Mouse (Mus musculus): ENCODE measurements at regions not wholly inside any gene's neighbourhood (a gene's known extent, or its start where the extent isn't known, plus 50 kb on each side); places are given as distances from the start of the nearest gene placed in this dataset.

DNA sequence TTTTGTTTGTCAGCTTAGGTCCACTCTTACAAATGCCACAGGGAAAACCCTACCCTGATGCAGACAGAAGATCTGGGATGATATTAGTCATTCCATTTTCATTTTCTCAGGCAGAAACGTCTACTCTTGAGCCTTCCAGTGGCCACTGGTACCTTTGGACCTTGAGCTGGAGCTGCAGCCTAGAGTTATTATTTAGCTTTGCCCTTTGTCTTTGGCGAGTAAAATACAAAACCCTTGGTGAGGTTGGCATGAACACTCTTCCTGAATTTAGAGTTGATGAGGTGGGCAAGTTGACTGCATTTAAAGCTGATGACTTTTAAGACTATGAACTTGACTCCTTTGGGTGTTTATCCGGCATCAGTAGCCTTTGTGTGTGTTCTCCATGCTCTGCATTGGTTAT lies 352.2 kb upstream of the Hnrnpa3 start:
- Histone ChIP-seq H3K4me1 (ENCODE audit: insufficient read depth, low read depth, low read length) (no peaks in the 10 kb centered on the region), H3K9me3 (replicated peaks) (no peaks in the 10 kb centered on the region), H3K36me3 (replicated peaks) (no peaks in the 10 kb centered on the region), H3K4me3 (ENCODE audit: low read depth, low read length) (no peak overlapping the region), H3K27me3 (ENCODE audit: insufficient read depth, low read length) (no peaks in the 10 kb centered on the region)
- DNase-seq (ENCODE audit: low spot score): no peak
- no peak for TF ChIP-seq GATA2 (IDR thresholded peaks at IDR 0.05; ENCODE audit: borderline replicate concordance, low read depth, low read length)
- no peak for TF ChIP-seq TAL1 (conservative IDR thresholded peaks at IDR 0.05; ENCODE audit: low read depth, low read length)
- no peak for TF ChIP-seq POLR2AphosphoS5 (IDR thresholded peaks at IDR 0.05; ENCODE audit: insufficient replicate concordance, low read depth, low read length)
- TF ChIP-seq CTCF (IDR thresholded peaks at IDR 0.05; ENCODE audit: low read depth, low read length): no peak
- TF ChIP-seq GATA1 (IDR thresholded peaks at IDR 0.05; ENCODE audit: borderline replicate concordance, low read length): no peak
- no peak for ATAC-seq (ENCODE audit: extremely low read depth, insufficient number of reproducible peaks, low FRiP score, poor library complexity, severe bottlenecking)

DNA sequence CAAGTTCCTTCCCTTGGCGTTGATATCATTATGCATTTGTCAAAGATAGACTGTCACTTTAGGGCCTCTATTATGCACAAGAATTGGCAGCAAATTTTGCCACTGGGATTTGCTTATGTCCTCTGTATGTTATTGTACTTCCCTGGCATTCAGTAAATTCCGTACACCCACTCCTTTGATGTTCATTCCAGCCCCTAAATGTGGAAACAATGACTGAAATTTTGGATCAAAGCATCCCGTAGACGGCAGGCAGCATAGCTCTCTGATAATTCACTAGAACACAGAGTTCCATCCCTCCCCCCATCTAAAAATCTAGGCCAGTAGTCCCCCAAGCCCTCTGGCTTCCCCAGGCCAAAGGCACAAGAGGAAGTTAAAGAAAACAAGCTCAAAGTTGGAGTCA lies 347.9 kb upstream of the Hnrnpa3 start:
- H3K27me3 ChIP-seq (ENCODE audit: insufficient read depth, low read length): no peaks in the 10 kb centered on the region
- no peaks in the 10 kb centered on the region for H3K9me3 ChIP-seq (replicated peaks)
- no peak overlapping the region for H3K4me3 ChIP-seq (ENCODE audit: low read depth, low read length)
- no peaks in the 10 kb centered on the region for H3K4me1 ChIP-seq (ENCODE audit: insufficient read depth, low read depth, low read length)
- TF ChIP-seq POLR2AphosphoS5 (IDR thresholded peaks at IDR 0.05; ENCODE audit: insufficient replicate concordance, low read depth, low read length): no peak
- TF ChIP-seq GATA1 (IDR thresholded peaks at IDR 0.05; ENCODE audit: borderline replicate concordance, low read length): no peak
- TF ChIP-seq TAL1 (conservative IDR thresholded peaks at IDR 0.05; ENCODE audit: low read depth, low read length): no peak
- no peak for TF ChIP-seq CTCF (IDR thresholded peaks at IDR 0.05; ENCODE audit: low read depth, low read length)
- no peak for TF ChIP-seq GATA2 (IDR thresholded peaks at IDR 0.05; ENCODE audit: borderline replicate concordance, low read depth, low read length)
- H3K36me3 ChIP-seq (replicated peaks): no peaks in the 10 kb centered on the region
- no peak for DNase-seq (ENCODE audit: low spot score)
- no peak for ATAC-seq (ENCODE audit: extremely low read depth, insufficient number of reproducible peaks, low FRiP score, poor library complexity, severe bottlenecking)

DNA sequence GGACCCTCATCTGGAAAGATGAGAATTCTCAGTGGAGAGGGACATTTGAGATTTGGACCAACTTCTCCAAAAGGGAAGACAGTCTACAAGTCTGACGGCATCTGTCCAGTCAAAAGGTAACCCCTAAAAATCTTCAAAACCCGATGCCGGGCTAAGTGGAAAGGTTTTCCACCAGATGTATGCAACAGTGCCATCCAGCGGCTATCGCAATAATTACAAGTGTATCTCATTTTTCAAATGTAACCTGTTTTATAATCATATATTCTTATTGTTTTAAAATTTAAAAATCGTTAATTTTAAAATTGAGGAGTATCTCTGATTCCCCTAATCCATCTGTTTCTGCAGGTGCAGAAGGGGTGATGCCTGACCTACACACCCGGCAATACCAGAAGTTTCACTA lies 346.8 kb upstream of the Hnrnpa3 start:
- TF ChIP-seq CTCF (IDR thresholded peaks at IDR 0.05; ENCODE audit: low read depth, low read length) (0 out of 2 replicates have a peak, but pooled peaks have one; percentile 10), POLR2AphosphoS5 (IDR thresholded peaks at IDR 0.05; ENCODE audit: insufficient replicate concordance, low read depth, low read length) (no peak)
- ATAC-seq (ENCODE audit: extremely low read depth, insufficient number of reproducible peaks, low FRiP score, poor library complexity, severe bottlenecking) (no peak), DNase-seq (ENCODE audit: low spot score) (peak; percentile 4)
- Histone ChIP-seq H3K27me3 (ENCODE audit: insufficient read depth, low read length) (no peaks in the 10 kb centered on the region), H3K4me1 (ENCODE audit: insufficient read depth, low read depth, low read length) (no peaks in the 10 kb centered on the region), H3K36me3 (replicated peaks) (no peaks in the 10 kb centered on the region), H3K4me3 (ENCODE audit: low read depth, low read length) (no peak overlapping the region), H3K9me3 (replicated peaks) (no peaks in the 10 kb centered on the region)

DNA sequence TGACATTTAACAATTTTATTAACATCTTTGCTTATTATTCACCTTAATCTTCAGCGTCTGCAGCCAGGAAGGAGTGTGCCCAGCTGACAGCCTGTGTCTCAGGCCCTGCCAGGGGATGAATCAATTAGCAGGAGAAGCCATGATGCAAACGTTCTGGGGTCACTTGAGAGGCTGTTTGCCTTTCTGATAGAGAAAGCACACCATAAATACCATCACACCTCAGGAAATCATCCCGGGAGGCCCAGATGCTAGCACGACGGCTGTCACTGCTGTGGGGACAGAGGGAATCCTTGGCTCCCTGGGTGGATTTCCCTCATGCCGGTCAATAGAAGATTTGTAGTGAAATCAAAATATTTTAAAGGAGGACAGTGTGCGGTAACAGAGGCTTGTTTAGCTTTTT lies 343.7 kb upstream of the Hnrnpa3 start:
- Histone ChIP-seq H3K4me3 (ENCODE audit: low read depth, low read length) (no peak overlapping the region), H3K36me3 (replicated peaks) (no peaks in the 10 kb centered on the region), H3K27me3 (ENCODE audit: insufficient read depth, low read length) (no peaks in the 10 kb centered on the region), H3K4me1 (ENCODE audit: insufficient read depth, low read depth, low read length) (no peaks in the 10 kb centered on the region), H3K9me3 (replicated peaks) (no peaks in the 10 kb centered on the region)
- DNase-seq (ENCODE audit: low spot score): no peak
- no peak for ATAC-seq (ENCODE audit: extremely low read depth, insufficient number of reproducible peaks, low FRiP score, poor library complexity, severe bottlenecking)
- no peak for TF ChIP-seq GATA1 (IDR thresholded peaks at IDR 0.05; ENCODE audit: borderline replicate concordance, low read length)
- TF ChIP-seq POLR2AphosphoS5 (IDR thresholded peaks at IDR 0.05; ENCODE audit: insufficient replicate concordance, low read depth, low read length): no peak
- no peak for TF ChIP-seq TAL1 (conservative IDR thresholded peaks at IDR 0.05; ENCODE audit: low read depth, low read length)
- TF ChIP-seq GATA2 (IDR thresholded peaks at IDR 0.05; ENCODE audit: borderline replicate concordance, low read depth, low read length): no peak
- TF ChIP-seq CTCF (IDR thresholded peaks at IDR 0.05; ENCODE audit: low read depth, low read length): no peak

DNA sequence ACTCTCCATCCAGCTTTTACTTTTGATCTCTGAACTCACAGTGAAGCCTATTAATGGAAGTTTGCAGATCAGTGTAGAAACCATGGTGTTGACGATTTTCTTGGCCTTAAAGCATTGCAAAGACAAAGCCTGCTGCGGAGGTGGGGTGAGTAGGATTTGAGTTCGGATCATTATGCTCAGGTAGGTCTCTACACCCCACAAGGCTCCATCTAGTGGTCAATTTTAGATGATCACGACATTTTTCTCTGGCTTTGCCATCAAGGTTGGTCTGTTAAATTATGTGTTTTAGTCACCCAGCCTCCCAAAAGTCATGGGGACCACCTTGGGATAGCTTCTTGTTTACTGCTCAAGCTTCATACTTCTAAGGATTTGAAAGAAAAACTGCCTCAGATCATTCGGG lies 340.9 kb upstream of the Hnrnpa3 start:
- no peaks in the 10 kb centered on the region for H3K4me1 ChIP-seq (ENCODE audit: insufficient read depth, low read depth, low read length)
- H3K4me3 ChIP-seq (ENCODE audit: low read depth, low read length): no peak overlapping the region
- TF ChIP-seq POLR2AphosphoS5 (IDR thresholded peaks at IDR 0.05; ENCODE audit: insufficient replicate concordance, low read depth, low read length) (no peak), CTCF (IDR thresholded peaks at IDR 0.05; ENCODE audit: low read depth, low read length) (peak; percentile 8; the same call in 1 of the 2 replicates)
- no peak for ATAC-seq (ENCODE audit: extremely low read depth, insufficient number of reproducible peaks, low FRiP score, poor library complexity, severe bottlenecking)
- H3K27me3 ChIP-seq (ENCODE audit: insufficient read depth, low read length): no peaks in the 10 kb centered on the region
- H3K36me3 ChIP-seq (replicated peaks): no peaks in the 10 kb centered on the region
- H3K9me3 ChIP-seq (replicated peaks): no peaks in the 10 kb centered on the region
- DNase-seq (ENCODE audit: low spot score): peak; percentile 9

DNA sequence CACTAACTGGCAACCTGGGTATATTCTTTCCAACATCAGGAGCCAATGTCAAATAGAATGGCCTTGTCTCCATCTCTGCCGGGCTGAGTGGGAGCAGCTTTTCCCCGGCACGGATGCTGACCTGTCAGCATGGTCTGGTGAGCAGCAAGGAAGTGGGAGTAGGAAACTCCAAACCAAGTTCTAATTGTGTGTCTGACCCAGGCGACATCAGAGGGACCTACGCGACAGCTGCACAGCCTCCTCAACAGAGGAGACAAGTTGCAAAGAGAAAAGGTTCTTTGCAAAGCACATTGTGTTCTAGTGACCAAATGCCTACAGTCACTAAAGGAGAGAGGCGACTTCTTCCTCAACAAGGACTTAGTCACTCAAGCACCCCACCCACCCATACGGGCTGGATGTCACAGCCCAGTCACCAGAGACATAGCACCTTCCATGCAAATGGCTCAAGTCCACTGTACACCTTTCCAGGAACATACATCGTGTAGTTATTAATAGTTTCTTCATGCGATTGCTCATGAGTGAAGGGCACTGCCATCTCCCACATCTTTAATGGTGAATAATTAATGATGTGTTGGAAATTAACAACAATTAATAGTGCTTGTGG lies 334.8 kb upstream of the Hnrnpa3 start:
- no peaks in the 10 kb centered on the region for H3K36me3 ChIP-seq (replicated peaks)
- ATAC-seq (ENCODE audit: extremely low read depth, insufficient number of reproducible peaks, low FRiP score, poor library complexity, severe bottlenecking) (no peak), DNase-seq (ENCODE audit: low spot score) (no peak)
- no peak for TF ChIP-seq POLR2AphosphoS5 (IDR thresholded peaks at IDR 0.05; ENCODE audit: insufficient replicate concordance, low read depth, low read length)
- TF ChIP-seq GATA2 (IDR thresholded peaks at IDR 0.05; ENCODE audit: borderline replicate concordance, low read depth, low read length): no peak
- no peak for TF ChIP-seq CTCF (IDR thresholded peaks at IDR 0.05; ENCODE audit: low read depth, low read length)
- no peak for TF ChIP-seq TAL1 (conservative IDR thresholded peaks at IDR 0.05; ENCODE audit: low read depth, low read length)
- no peak for TF ChIP-seq GATA1 (IDR thresholded peaks at IDR 0.05; ENCODE audit: borderline replicate concordance, low read length)
- H3K9me3 ChIP-seq (replicated peaks): no peaks in the 10 kb centered on the region
- H3K4me1 ChIP-seq (ENCODE audit: insufficient read depth, low read depth, low read length): no peaks in the 10 kb centered on the region
- 0 out of 2 replicates have a peak, but pooled peaks cover 2% of the 10 kb centered on the region for H3K27me3 ChIP-seq (ENCODE audit: insufficient read depth, low read length)
- no peak overlapping the region for H3K4me3 ChIP-seq (ENCODE audit: low read depth, low read length)

DNA sequence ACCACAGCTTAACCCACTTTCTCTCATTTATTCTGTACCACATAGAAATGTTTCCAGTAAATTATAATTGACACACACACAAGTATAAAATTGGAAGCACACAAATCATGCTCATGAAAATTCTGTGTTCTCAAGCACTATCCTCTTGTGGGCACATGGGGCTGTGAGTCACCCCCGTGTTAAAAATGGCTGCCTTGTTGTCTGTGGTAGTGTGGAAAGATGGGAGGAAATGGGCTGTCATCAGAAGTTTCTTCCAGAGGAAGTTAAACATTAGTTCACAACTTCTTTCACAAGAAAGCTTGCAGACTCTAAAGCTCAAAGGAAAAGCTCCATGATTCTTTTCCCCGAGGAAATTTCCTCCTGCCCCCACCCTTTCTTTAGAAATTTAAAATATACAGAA lies 329.5 kb upstream of the Hnrnpa3 start:
- no peak for ATAC-seq (ENCODE audit: extremely low read depth, insufficient number of reproducible peaks, low FRiP score, poor library complexity, severe bottlenecking)
- Histone ChIP-seq H3K4me3 (ENCODE audit: low read depth, low read length) (no peak overlapping the region), H3K36me3 (replicated peaks) (no peaks in the 10 kb centered on the region), H3K9me3 (replicated peaks) (no peaks in the 10 kb centered on the region), H3K27me3 (ENCODE audit: insufficient read depth, low read length) (no peaks in the 10 kb centered on the region; the same call in 1 of the 2 replicates), H3K4me1 (ENCODE audit: insufficient read depth, low read depth, low read length) (no peaks in the 10 kb centered on the region)
- no peak for DNase-seq (ENCODE audit: low spot score)
- TF ChIP-seq POLR2AphosphoS5 (IDR thresholded peaks at IDR 0.05; ENCODE audit: insufficient replicate concordance, low read depth, low read length) (no peak), GATA1 (IDR thresholded peaks at IDR 0.05; ENCODE audit: borderline replicate concordance, low read length) (no peak), TAL1 (conservative IDR thresholded peaks at IDR 0.05; ENCODE audit: low read depth, low read length) (no peak), GATA2 (IDR thresholded peaks at IDR 0.05; ENCODE audit: borderline replicate concordance, low read depth, low read length) (no peak), CTCF (IDR thresholded peaks at IDR 0.05; ENCODE audit: low read depth, low read length) (no peak)

Data from G1E (cell line).